Mouse (Mus musculus) brain, embryonic 14.5 days (tissue): ENCODE results near the gene Ttc21a. TPM values are rescaled to one million over a fixed set of nuclear protein-coding genes. Genes with fewer than 3 reads are reported as not detected.
"Not testable (repeated sequence)": the region's sequence is repeated elsewhere in the genome, so short reads cannot be mapped to it uniquely, and the experiment has no call there.

ENCODE experiments used
- DNase-seq: peaks from one replicate; pipeline ENCODE4 v3.0.0-alpha.2; 2011; ENCODE audit warnings: low read depth
- CTCF ChIP-seq: fragments of 200-500 bp; IDR thresholded peaks from 2 replicates; pipeline ENCODE4 v1.5.1; 2012; ENCODE audit warnings: inconsistent platforms, mild to moderate bottlenecking, moderate library complexity, borderline replicate concordance; ENCODE audit not compliant: insufficient read depth, insufficient read length; ENCODE audit errors: extremely low read depth
- POLR2A ChIP-seq: fragments of 200-500 bp; IDR thresholded peaks from 2 replicates; pipeline ENCODE4 v1.6.1; 2012; ENCODE audit warnings: mild to moderate bottlenecking, inconsistent platforms, borderline replicate concordance; ENCODE audit not compliant: poor library complexity, insufficient read depth, insufficient read length, severe bottlenecking; ENCODE audit errors: extremely low read depth
- polyA plus RNA-seq: library from polyadenylated mRNA; depleted of rRNA; stranded (reverse); fragments of >200 nt; gene quantifications from 2 replicates; pipeline ENCODE4 v1.2.3, GENCODE M21; 2012; rRNA removed

The Ttc21a gene
- polyA plus RNA-seq, 1 experiment: 2.1 TPM

DNA sequence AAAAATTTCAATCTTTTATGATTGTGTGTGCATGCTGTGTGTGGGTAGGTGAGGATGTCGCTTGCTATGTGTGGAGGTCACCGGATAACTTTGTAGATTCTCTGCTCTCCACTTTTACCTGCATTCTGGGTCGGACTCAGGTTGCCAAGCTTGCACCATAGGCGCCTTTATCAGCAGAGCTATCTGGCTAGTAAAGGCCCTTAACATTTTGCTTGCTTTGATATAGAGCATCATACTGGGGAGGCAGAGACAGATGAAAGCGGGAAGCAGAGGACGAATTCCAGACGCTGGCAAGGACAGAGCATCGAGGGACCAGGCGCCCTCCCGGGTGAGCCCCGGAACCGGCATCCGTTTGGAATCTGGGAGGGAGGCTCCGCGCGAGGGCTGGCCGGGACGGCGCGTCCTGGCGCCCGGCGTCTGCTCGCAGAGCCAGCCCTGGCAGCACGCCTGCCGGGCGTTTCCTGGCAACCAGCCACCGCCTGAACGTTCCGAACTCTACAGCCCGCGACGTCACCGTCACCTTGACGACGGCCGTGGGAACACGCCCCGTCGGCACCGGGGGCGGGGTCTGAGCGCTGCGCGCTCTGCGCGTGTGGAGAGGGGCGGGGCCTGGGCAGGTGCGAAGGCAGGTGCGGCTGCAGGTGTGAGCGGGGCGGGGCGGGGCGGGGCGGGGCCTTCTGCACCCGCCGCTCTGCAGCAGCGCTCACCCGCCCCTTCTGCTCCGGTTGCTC lies 73.5 kb downstream of the Ttc21a start:
- TF ChIP-seq POLR2A (peak; percentile 75), CTCF (no peak)
- DNase-seq: peak; percentile 98

DNA sequence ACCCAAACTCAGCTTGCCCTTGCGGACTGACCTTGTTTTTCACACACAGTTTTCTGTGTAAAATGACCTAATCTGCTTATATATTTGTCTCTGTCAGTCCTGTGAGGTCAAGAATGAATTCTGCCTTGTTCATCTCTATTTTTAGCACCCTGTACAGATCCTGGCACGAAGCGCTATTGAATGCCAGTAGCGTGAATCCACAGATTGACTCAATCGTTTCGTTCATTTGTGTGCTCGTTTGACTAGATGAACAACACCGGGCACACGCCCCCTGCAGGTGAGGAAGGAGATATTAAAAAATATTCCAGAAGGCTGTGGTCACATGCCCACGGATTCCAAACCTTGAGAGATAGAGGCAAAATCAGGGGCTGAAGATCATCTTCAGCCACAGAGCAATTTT lies 74.1 kb downstream of the Ttc21a start:
- DNase-seq: peak; percentile 95
- peak; percentile 74; the same call in 1 of the 2 replicates for TF ChIP-seq CTCF
- TF ChIP-seq POLR2A: no peak

- not testable (repeated sequence) for DNase-seq
Measured at GRCm38 (mm10) chr9:120012161-120012560, 74.8 kb downstream of the Ttc21a start.

- no peak for TF ChIP-seq POLR2A
- no peak for TF ChIP-seq CTCF
- DNase-seq: no peak
Measured at GRCm38 (mm10) chr9:120012781-120013180, 75.4 kb downstream of the Ttc21a start.

DNA sequence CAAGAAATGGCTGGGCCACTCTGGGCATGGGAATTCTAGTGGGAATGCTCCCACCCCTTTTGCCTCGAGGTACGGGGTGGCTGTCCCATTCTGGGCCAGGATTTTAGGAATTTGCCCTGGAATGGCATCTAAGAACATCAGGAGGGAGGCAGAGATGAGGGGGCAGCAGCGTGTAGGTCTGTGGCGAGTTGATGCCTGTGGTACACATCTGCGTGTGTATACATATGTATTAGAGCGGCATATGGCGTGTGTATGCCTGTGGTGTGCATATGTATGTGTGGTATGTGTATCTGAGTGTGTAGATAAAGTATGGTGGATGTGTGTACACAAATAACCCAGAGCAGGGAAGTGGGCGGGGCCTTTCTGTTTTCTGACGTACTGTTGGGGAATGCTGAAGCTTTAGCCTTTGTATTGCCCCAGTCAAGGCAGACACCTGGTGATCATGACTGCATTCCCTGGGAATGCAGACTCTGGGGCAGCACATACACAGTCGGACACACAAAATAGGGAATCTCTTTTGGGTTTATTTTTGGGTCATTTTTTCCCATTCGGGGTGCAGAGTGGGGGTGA lies 75.9 kb downstream of the Ttc21a start:
- no peak for DNase-seq
- TF ChIP-seq CTCF (no peak), POLR2A (no peak)

DNA sequence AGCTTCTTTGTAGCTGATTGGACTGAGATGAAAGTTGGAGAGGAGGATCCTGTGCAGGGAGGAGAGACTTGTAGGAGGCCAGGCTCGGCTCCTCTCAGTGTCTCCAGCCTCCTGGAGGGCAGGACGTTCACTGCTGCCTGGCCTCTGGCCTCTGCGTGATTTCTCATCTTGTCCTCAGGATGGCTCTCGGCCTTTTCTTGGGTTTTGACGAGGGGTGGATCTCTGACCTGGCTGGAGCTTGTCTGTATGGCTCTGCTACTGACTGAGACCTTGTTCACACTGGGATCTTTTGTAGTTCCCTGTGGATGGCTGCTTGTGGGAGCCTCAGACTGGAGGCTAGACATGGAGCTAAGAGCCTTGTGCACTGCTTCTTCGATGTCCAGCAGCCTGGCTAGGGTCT lies 77.4 kb downstream of the Ttc21a start:
- no peak for DNase-seq

DNA sequence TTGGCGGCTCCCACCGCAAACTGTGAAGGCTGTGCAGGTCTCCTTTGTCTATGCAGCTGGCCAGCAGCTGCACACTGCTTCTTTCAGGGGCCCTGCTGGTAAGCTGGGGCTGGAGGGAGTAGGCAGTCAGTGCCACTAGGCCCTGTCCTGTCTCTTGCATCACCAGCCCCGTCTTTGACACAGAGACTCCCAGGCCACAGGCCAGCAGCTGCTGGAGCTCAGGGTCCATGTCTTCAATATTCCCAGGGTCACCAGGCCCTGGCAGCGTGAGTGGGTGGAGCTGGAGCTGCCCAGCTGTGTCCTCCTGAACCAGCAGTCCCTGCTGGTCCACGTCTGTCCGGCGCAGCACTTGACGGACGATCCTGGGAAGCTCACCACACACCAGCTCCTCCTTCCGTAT lies 79.5 kb downstream of the Ttc21a start:
- TF ChIP-seq CTCF (no peak), POLR2A (no peak)
- no peak for DNase-seq

More for the DNA sequence above, 77.4 kb downstream of the Ttc21a start:
- TF ChIP-seq POLR2A (no peak), CTCF (no peak)

Other genes starting within 250 kb of the Ttc21a start
- 0.44 and 0.90 TPM in 2 replicates for gene Scn10a, start 218.3 kb upstream of the Ttc21a start, polyA plus RNA-seq
- 0.18 and 0.21 TPM in 2 replicates for gene Scn11a, start 112.2 kb upstream of the Ttc21a start, polyA plus RNA-seq
- gene Wdr48, start 42.7 kb upstream of the Ttc21a start, polyA plus RNA-seq: 81.1 and 84.2 TPM in 2 replicates
- gene Gorasp1, start within 50 bp of the Ttc21a start, polyA plus RNA-seq: 22.5 and 23.2 TPM in 2 replicates
- 3.4 and 4.9 TPM in 2 replicates for gene Csrnp1, start 47.1 kb downstream of the Ttc21a start, polyA plus RNA-seq
- 0.01 TPM in 1 of 2 replicates, not detected in the other for gene Xirp1, start 86.0 kb downstream of the Ttc21a start, polyA plus RNA-seq
- 4.4 and 6.4 TPM in 2 replicates for gene Cx3cr1, start 132.3 kb downstream of the Ttc21a start, polyA plus RNA-seq
- 0.08 and 0.19 TPM in 2 replicates for gene Ccr8, start 154.5 kb downstream of the Ttc21a start, polyA plus RNA-seq
- 29.0 and 30.3 TPM in 2 replicates for gene Slc25a38, start 172.8 kb downstream of the Ttc21a start, polyA plus RNA-seq
- 1,952 and 2,264 TPM in 2 replicates for gene Rpsa, start 190.1 kb downstream of the Ttc21a start, polyA plus RNA-seq
- 0.08 and 0.35 TPM in 2 replicates for gene Mobp, start 212.1 kb downstream of the Ttc21a start, polyA plus RNA-seq